Mouse (Mus musculus): Measurements from ENCODE around the gene Cfap97d2.

GRCm38 (mm10) chr8:13664711-13665210 is 40.9 kb upstream of the Cfap97d2 start:
- TF ChIP-seq POLR2A (IDR thresholded peaks at IDR 0.05; ENCODE audit: low read depth, low read length) = no peak
- no peak for TF ChIP-seq CTCF (IDR thresholded peaks at IDR 0.05; ENCODE audit: extremely low read depth, insufficient read depth, insufficient read length, insufficient replicate concordance)
